Mouse (Mus musculus): ENCODE data around the gene Magi1. TPM values are rescaled to one million over a fixed set of nuclear protein-coding genes. Genes with fewer than 3 reads are reported as not detected.
A peak's percentile ranks its signal among the peaks of the same experiment; 100 is the strongest.

Gene Magi1
- polyA plus RNA-seq, 1 experiment from 2014 or later, result 9.8 TPM

GRCm38 (mm10) chr6:93855806-93856641 lies 427.7 kb downstream of the Magi1 start:
- ATAC-seq (ENCODE audit: insufficient read depth, low FRiP score, low read depth), result no peak

GRCm38 (mm10) chr6:93848942-93849790 lies 434.6 kb downstream of the Magi1 start:
- Histone ChIP-seq H3K27me3 (replicated peaks) (no peaks in the 10 kb centered on the region), H3K9me3 (no peaks in the 10 kb centered on the region), H3K4me1 (no peaks in the 10 kb centered on the region), H3K4me2 (no peak overlapping the region), H3K4me3 (replicated peaks) (no peak overlapping the region), H3K9ac (no peak overlapping the region), H3K27ac (no peak overlapping the region), H3K36me3 (no peaks in the 10 kb centered on the region)
- no peak for ATAC-seq (ENCODE audit: insufficient read depth, low FRiP score, low read depth)
- WGBS, result 56% methylated on average over 7 of the region's 7 CpGs

More at GRCm38 (mm10) chr6:93855806-93856641, 427.7 kb downstream of the Magi1 start:
- Histone ChIP-seq H3K4me1 (0 out of 2 replicates have a peak, but pooled peaks cover 5% of the 10 kb centered on the region), H3K36me3 (no peaks in the 10 kb centered on the region), H3K4me3 (replicated peaks) (no peak overlapping the region), H3K9me3 (no peaks in the 10 kb centered on the region), H3K9ac (no peak overlapping the region), H3K27ac (no peak overlapping the region), H3K27me3 (replicated peaks) (no peaks in the 10 kb centered on the region), H3K4me2 (no peak overlapping the region)
- WGBS, result 43% methylated on average over 8 of the region's 8 CpGs

- no peaks in the 10 kb centered on the region for H3K36me3 ChIP-seq
- no peaks in the 10 kb centered on the region for H3K27me3 ChIP-seq (replicated peaks)
- H3K4me2 ChIP-seq, result no peak overlapping the region
- no peak overlapping the region for H3K9ac ChIP-seq
- no peaks in the 10 kb centered on the region for H3K9me3 ChIP-seq
- ATAC-seq (ENCODE audit: insufficient read depth, low FRiP score, low read depth), result no peak
- no peak overlapping the region for H3K27ac ChIP-seq
- no peak overlapping the region for H3K4me3 ChIP-seq (replicated peaks)
- WGBS, result 66% methylated on average over 3 of the region's 3 CpGs
- H3K4me1 ChIP-seq, result no peaks in the 10 kb centered on the region
Observed at GRCm38 (mm10) chr6:93845498-93845897, 438.2 kb downstream of the Magi1 start.

GRCm38 (mm10) chr6:93845080-93845479 lies 438.6 kb downstream of the Magi1 start:
- Histone ChIP-seq H3K27ac (no peak overlapping the region), H3K9me3 (no peaks in the 10 kb centered on the region), H3K4me1 (no peaks in the 10 kb centered on the region), H3K27me3 (replicated peaks) (no peaks in the 10 kb centered on the region), H3K4me3 (replicated peaks) (no peak overlapping the region), H3K4me2 (no peak overlapping the region), H3K36me3 (no peaks in the 10 kb centered on the region), H3K9ac (no peak overlapping the region)
- WGBS, result 80% methylated on average over 5 of the region's 5 CpGs
- ATAC-seq (ENCODE audit: insufficient read depth, low FRiP score, low read depth), result no peak

GRCm38 (mm10) chr6:93844576-93844975 lies 439.1 kb downstream of the Magi1 start:
- 45% methylated on average over 5 of the region's 5 CpGs for WGBS
- Histone ChIP-seq H3K4me1 (no peaks in the 10 kb centered on the region), H3K9me3 (no peaks in the 10 kb centered on the region), H3K27ac (no peak overlapping the region), H3K27me3 (replicated peaks) (no peaks in the 10 kb centered on the region), H3K9ac (no peak overlapping the region), H3K4me2 (no peak overlapping the region), H3K36me3 (no peaks in the 10 kb centered on the region), H3K4me3 (replicated peaks) (no peak overlapping the region)
- ATAC-seq (ENCODE audit: insufficient read depth, low FRiP score, low read depth), result no peak

- Histone ChIP-seq H3K9me3 (no peaks in the 10 kb centered on the region), H3K4me3 (replicated peaks) (no peak overlapping the region), H3K9ac (no peak overlapping the region), H3K27me3 (replicated peaks) (no peaks in the 10 kb centered on the region), H3K36me3 (no peaks in the 10 kb centered on the region), H3K4me1 (no peaks in the 10 kb centered on the region), H3K4me2 (no peak overlapping the region), H3K27ac (no peak overlapping the region)
- ATAC-seq (ENCODE audit: insufficient read depth, low FRiP score, low read depth), result no peak
- 84% methylated on average over 4 of the region's 4 CpGs for WGBS
Observed at GRCm38 (mm10) chr6:93838398-93838797, 445.3 kb downstream of the Magi1 start.

GRCm38 (mm10) chr6:93836585-93836984 lies 447.1 kb downstream of the Magi1 start:
- no peaks in the 10 kb centered on the region for H3K9me3 ChIP-seq
- H3K4me3 ChIP-seq (replicated peaks), result no peak overlapping the region
- no peak overlapping the region for H3K27ac ChIP-seq
- 89% methylated on average over 5 of the region's 5 CpGs for WGBS
- no peak overlapping the region for H3K4me2 ChIP-seq
- no peak for ATAC-seq (ENCODE audit: insufficient read depth, low FRiP score, low read depth)
- no peak overlapping the region for H3K9ac ChIP-seq
- no peaks in the 10 kb centered on the region for H3K27me3 ChIP-seq (replicated peaks)
- no peaks in the 10 kb centered on the region for H3K36me3 ChIP-seq
- H3K4me1 ChIP-seq, result no peaks in the 10 kb centered on the region

- H3K4me3 ChIP-seq (replicated peaks), result no peak overlapping the region
- no peaks in the 10 kb centered on the region for H3K27me3 ChIP-seq (replicated peaks)
Observed at GRCm38 (mm10) chr6:93835211-93835610, 448.5 kb downstream of the Magi1 start.

GRCm38 (mm10) chr6:93828262-93828661 lies 455.5 kb downstream of the Magi1 start:
- WGBS, result 45% methylated on average over 6 of the region's 6 CpGs
- no peaks in the 10 kb centered on the region for H3K27me3 ChIP-seq (replicated peaks)
- H3K4me2 ChIP-seq, result no peak overlapping the region

More at GRCm38 (mm10) chr6:93835211-93835610, 448.5 kb downstream of the Magi1 start:
- WGBS, result 53% methylated on average over 4 of the region's 4 CpGs
- no peaks in the 10 kb centered on the region for H3K9me3 ChIP-seq
- no peak overlapping the region for H3K9ac ChIP-seq
- H3K36me3 ChIP-seq, result no peaks in the 10 kb centered on the region
- no peak for ATAC-seq (ENCODE audit: insufficient read depth, low FRiP score, low read depth)
- no peak overlapping the region for H3K4me2 ChIP-seq
- H3K4me1 ChIP-seq, result no peaks in the 10 kb centered on the region
- H3K27ac ChIP-seq, result no peak overlapping the region

GRCm38 (mm10) chr6:93826875-93827274 lies 456.8 kb downstream of the Magi1 start:
- 42% methylated on average over 4 of the region's 4 CpGs for whole genome bisulfite sequencing
- no peaks in the 10 kb centered on the region for H3K4me1 ChIP-seq
- H3K4me2 ChIP-seq, result no peak overlapping the region
- no peak overlapping the region for H3K4me3 ChIP-seq (replicated peaks)
- no peak overlapping the region for H3K9ac ChIP-seq
- H3K27ac ChIP-seq, result no peak overlapping the region
- H3K9me3 ChIP-seq, result no peaks in the 10 kb centered on the region
- no peaks in the 10 kb centered on the region for H3K36me3 ChIP-seq
- no peak for ATAC-seq (ENCODE audit: insufficient read depth, low FRiP score, low read depth)
- no peaks in the 10 kb centered on the region for H3K27me3 ChIP-seq (replicated peaks)

More at GRCm38 (mm10) chr6:93828262-93828661, 455.5 kb downstream of the Magi1 start:
- no peak overlapping the region for H3K27ac ChIP-seq
- no peak overlapping the region for H3K9ac ChIP-seq
- H3K9me3 ChIP-seq, result no peaks in the 10 kb centered on the region
- no peaks in the 10 kb centered on the region for H3K36me3 ChIP-seq
- no peaks in the 10 kb centered on the region for H3K4me1 ChIP-seq
- peak; percentile 80 for ATAC-seq (ENCODE audit: insufficient read depth, low FRiP score, low read depth)
- no peak overlapping the region for H3K4me3 ChIP-seq (replicated peaks)

- no peak for ATAC-seq (ENCODE audit: insufficient read depth, low FRiP score, low read depth)
- H3K27ac ChIP-seq, result no peak overlapping the region
- 61% methylated on average over 9 of the region's 9 CpGs for WGBS
Observed at GRCm38 (mm10) chr6:93822221-93822897, 461.4 kb downstream of the Magi1 start.

More at GRCm38 (mm10) chr6:93822221-93822897, 461.4 kb downstream of the Magi1 start:
- Histone ChIP-seq H3K36me3 (no peaks in the 10 kb centered on the region), H3K9ac (no peak overlapping the region), H3K27me3 (replicated peaks) (no peaks in the 10 kb centered on the region), H3K4me3 (replicated peaks) (no peak overlapping the region), H3K4me2 (no peak overlapping the region), H3K4me1 (peaks cover 4% of the 10 kb centered on the region; the same call in 1 of the 2 replicates), H3K9me3 (no peaks in the 10 kb centered on the region)
